ENCODE assay signal across 22 mouse cellular contexts in genomic region chr11:60469039-60469438, GRCm38 (mm10). TPM values are rescaled to one million over a fixed set of nuclear protein-coding genes. Genes with fewer than 3 reads are reported as not detected.
DNase-seq lines count a peak whose midpoint lies in the region; ATAC-seq and TF ChIP-seq lines count a peak whose summit lies in the region.
"Had no signal": no experiment of that assay in that cellular context is flagged by ENCODE, and none has a peak within 500 bp of the region (broad histone marks: within the 10 kb centered on the region; RNA-seq: fewer than 3 reads in every experiment).

TSS of gene Myo15 (plus strand) at chr11:60469339.

- WGBS in hindbrain, embryonic 12.5 days, result 81% methylated on average over 3 of the region's 3 CpGs
- 94% methylated on average over 3 of the region's 3 CpGs for WGBS in hindbrain, postnatal 0 days
- WGBS in kidney, embryonic 14.5 days, result 95% methylated on average over 3 of the region's 3 CpGs

- TF ChIP-seq CTCF in hindbrain, postnatal 0 days (IDR thresholded peaks at IDR 0.05; ENCODE audit: low read depth), result no peak

- no peak for ATAC-seq in hindbrain, embryonic 12.5 days (ENCODE audit: low FRiP score)
- ATAC-seq in hindbrain, postnatal 0 days, result no peak
- ATAC-seq in kidney, embryonic 14.5 days (ENCODE audit: low FRiP score, low TSS enrichment), result no peak
- ATAC-seq: activated CD4-positive, CD25-positive, alpha-beta regulatory T cell, adult 4 months; CD4-positive, CD25-positive, alpha-beta regulatory T cell, adult 4 months; Patski had no signal

- intact Hi-C loops in heart, postnatal 14 days (cut with DNase I), result no loop called here

- DNase-seq in heart, adult 11 months, result peak; percentile 85
- no peak for DNase-seq in heart, postnatal 14 days
- no peak for DNase-seq in hindbrain, postnatal 0 days (ENCODE audit: low spot score)
- DNase-seq in kidney, postnatal 14 days, result no peak
- DNase-seq: adrenal gland, adult 2 months; adrenal gland, adult 8-10 months; adrenal gland, postnatal 10 days; adrenal gland, postnatal 14 days; adrenal gland, postnatal 25 days; adrenal gland, postnatal 36 days; B cell, adult 2 months; cerebellum, adult 11 months; cerebellum, adult 11-12 months; cerebellum, adult 18-20 months had no signal

- H3K4me2 ChIP-seq in hindbrain, embryonic 12.5 days (replicated peaks), result no peak within 1 kb of the TSS
- no peak within 1 kb of the TSS for H3K4me2 ChIP-seq in hindbrain, postnatal 0 days (ENCODE audit: low read depth, low read length)
- H3K4me2 ChIP-seq in kidney, embryonic 14.5 days (replicated peaks; ENCODE audit: low read depth, low read length), result no peak within 1 kb of the TSS

- H3K4me3 ChIP-seq in hindbrain, embryonic 12.5 days, result no peak within 1 kb of the TSS
- H3K4me3 ChIP-seq in hindbrain, postnatal 0 days (ENCODE audit: low read length), result no peak within 1 kb of the TSS
- no peak within 1 kb of the TSS for H3K4me3 ChIP-seq in kidney, embryonic 14.5 days (ENCODE audit: low read length)

- H3K4me1 ChIP-seq in hindbrain, embryonic 12.5 days, result no peaks in the 10 kb centered on the region
- H3K4me1 ChIP-seq in hindbrain, postnatal 0 days (ENCODE audit: insufficient read depth, low read length), result no peaks in the 10 kb centered on the region
- H3K4me1 ChIP-seq in kidney, embryonic 14.5 days (ENCODE audit: control insufficient read depth, insufficient read depth, low read length), result no peaks in the 10 kb centered on the region

- H3K27me3 ChIP-seq in hindbrain, embryonic 12.5 days, result no peaks in the 10 kb centered on the region
- H3K27me3 ChIP-seq in hindbrain, postnatal 0 days (ENCODE audit: insufficient read depth, low read length), result no peaks in the 10 kb centered on the region
- H3K27me3 ChIP-seq in kidney, embryonic 14.5 days (ENCODE audit: control insufficient read depth, insufficient read depth, low read length), result no peaks in the 10 kb centered on the region
- H3K27me3 ChIP-seq: CH12.LX, Patski had no signal

- H3K9me3 ChIP-seq in hindbrain, embryonic 12.5 days (replicated peaks), result no peaks in the 10 kb centered on the region
- H3K9me3 ChIP-seq in hindbrain, postnatal 0 days (ENCODE audit: low read length), result no peaks in the 10 kb centered on the region
- H3K9me3 ChIP-seq in kidney, embryonic 14.5 days (ENCODE audit: control insufficient read depth, low read length), result no peaks in the 10 kb centered on the region
- H3K9me3 ChIP-seq: G1E had no signal

- H3K27ac ChIP-seq in hindbrain, embryonic 12.5 days, result no peak within 1 kb of the TSS
- no peak within 1 kb of the TSS for H3K27ac ChIP-seq in hindbrain, postnatal 0 days
- no peak within 1 kb of the TSS for H3K27ac ChIP-seq in kidney, embryonic 14.5 days (ENCODE audit: low read depth, low read length)

- peak within 1 kb of the TSS; percentile 27; the same call in 1 of the 2 replicates for H3K9ac ChIP-seq in hindbrain, embryonic 12.5 days
- no peak within 1 kb of the TSS for H3K9ac ChIP-seq in hindbrain, postnatal 0 days (replicated peaks; ENCODE audit: low read length)
- peak within 1 kb of the TSS; percentile 8; the same call in 1 of the 2 replicates for H3K9ac ChIP-seq in kidney, embryonic 14.5 days (ENCODE audit: low read depth, low read length)

- H3K36me3 ChIP-seq in hindbrain, embryonic 12.5 days, result peaks cover 58% of the 10 kb centered on the region
- peaks cover 50% of the 10 kb centered on the region for H3K36me3 ChIP-seq in hindbrain, postnatal 0 days (ENCODE audit: insufficient read depth, low read length)
- peaks cover 52% of the 10 kb centered on the region for H3K36me3 ChIP-seq in kidney, embryonic 14.5 days (ENCODE audit: control insufficient read depth, insufficient read depth, low read length)

RNA-seq across cellular contexts. Expression of gene Myo15, which starts in this region (rescaled TPM):
- under 1 TPM; 0.12 to 0.14 TPM for total RNA-seq in heart, postnatal 14 days (2021)
- polyA plus RNA-seq in hindbrain, embryonic 12.5 days (2016; fragmentation: Nextera tagmentation; extraction: Ambion mirVana), result 0.30 TPM in 2 replicates
- 0.25 and 0.31 TPM in 2 replicates for total RNA-seq in hindbrain, postnatal 0 days (2014; rRNA removed)
- polyA plus RNA-seq in hindbrain, postnatal 0 days (2015; fragmentation: Nextera tagmentation; extraction: Ambion mirVana), result 0.30 and 0.35 TPM in 2 replicates
- polyA plus RNA-seq in kidney, embryonic 14.5 days (2014; fragmentation: Nextera tagmentation; extraction: Ambion mirVana), result 0.33 and 0.38 TPM in 2 replicates
- polyA plus RNA-seq: C2C12; CD4-positive, CD25-positive, alpha-beta regulatory T cell, adult 4 months had no signal
